Mouse (Mus musculus): ENCODE results near the gene Plxdc2.

- TF ChIP-seq CTCF (IDR thresholded peaks at IDR 0.05; ENCODE audit: low read depth, low read length) (no peak), POLR2A (IDR thresholded peaks at IDR 0.05; ENCODE audit: extremely low read depth, insufficient read depth, low read length) (no peak)
These were observed 82.9 kb downstream of the Plxdc2 start for GRCm38 (mm10) chr2:16439030-16439429.

Data from liver, adult 2 months (tissue).